Mouse (Mus musculus) Muller cell, postnatal 12 days (primary cell): ENCODE measurements around the gene Gm43518.
A peak's percentile ranks its signal among the peaks of the same experiment; 100 is the strongest.

Experiments
- DNase-seq: peaks from one replicate; pipeline ENCODE4 v3.0.0-alpha.2; 2015; ENCODE audit errors: inconsistent ontology term

The Gm43518 gene

DNA sequence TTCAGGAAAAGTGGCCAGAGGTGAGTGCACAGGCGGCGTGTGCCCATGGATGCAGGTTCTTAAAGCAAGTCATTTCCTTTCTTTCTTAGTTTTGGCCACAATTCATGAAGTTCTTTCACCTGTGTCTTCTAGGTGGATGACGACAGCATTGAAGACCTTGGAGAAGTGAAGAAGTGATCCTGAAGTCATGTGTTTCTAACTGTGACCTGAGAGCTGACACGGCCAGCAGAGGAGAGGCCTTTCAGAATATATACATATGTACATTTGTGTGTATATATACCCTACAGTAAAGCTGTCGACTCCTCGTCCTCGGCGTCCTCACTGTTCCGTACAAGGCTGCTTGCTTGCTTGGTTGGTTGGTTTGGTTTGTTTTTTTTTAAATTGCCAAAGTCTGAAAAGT, at the start of gene Gm43518:
Gm43518 (plus strand) TSS at position 301 of the 400 bp plus-strand sequence.
- DNase-seq: no peak

DNA sequence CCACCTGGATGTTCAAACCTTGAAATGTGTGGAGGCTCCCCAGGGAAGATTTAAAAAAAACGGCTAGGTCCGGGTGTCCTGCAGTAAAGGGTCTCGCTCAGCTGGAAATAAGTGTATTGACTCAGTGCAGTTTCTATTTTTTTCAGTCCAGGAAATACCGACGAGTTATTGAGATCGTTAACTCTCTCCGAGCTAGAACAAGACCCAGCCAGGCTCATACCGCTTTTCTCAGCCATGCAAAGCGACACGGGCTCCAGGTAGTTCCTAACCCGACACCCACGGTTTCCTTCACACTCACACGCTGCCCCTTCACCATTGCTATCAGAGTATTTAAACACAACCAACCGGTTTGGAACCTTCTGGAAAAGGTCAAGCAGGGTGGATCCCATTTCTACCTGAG, 49.2 kb upstream of the Gm43518 start:
- DNase-seq: no peak

DNA sequence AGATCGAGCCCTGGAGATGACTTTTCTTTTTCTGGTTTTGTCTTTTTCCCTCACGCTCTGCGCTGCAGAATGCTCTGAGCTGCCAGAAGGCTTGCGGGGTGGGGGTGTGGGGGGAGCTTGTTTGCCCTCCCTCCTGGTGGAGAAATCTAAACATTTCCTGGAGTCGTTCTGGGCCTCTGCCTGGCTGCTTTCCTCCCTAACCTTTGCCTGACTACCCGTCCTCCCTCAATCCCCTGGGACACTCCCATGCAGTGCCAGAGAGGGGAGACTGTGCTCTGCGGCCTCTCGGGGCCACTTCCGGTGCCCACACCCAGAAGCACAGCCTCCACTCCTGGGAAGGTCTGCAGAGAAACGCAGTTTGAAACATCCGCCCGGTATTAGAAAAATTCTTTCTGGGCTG, 47.3 kb upstream of the Gm43518 start, which contains the start of gene Hcar1:
Hcar1 (minus strand) TSS at position 93 of the 400 bp plus-strand sequence.
- DNase-seq: no peak

DNA sequence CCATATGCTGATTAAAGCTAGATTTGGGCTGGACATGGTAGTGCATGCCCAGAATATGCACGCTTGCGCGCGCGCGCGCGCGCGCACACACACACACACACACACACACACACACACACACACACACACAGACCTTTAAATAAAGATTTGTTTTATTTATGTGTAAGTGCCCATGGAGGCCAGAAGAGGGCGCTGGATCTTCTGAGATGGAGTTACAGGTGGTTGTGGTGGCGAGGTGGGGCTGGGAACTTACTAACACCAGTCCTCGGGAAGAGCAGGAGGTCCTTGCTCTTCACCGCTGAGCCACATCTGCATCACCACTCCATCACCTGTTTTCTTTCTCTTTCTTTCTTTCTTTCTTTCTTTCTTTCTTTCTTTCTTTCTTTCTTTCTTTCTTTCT, 46.4 kb upstream of the Gm43518 start:
- DNase-seq: no peak

DNA sequence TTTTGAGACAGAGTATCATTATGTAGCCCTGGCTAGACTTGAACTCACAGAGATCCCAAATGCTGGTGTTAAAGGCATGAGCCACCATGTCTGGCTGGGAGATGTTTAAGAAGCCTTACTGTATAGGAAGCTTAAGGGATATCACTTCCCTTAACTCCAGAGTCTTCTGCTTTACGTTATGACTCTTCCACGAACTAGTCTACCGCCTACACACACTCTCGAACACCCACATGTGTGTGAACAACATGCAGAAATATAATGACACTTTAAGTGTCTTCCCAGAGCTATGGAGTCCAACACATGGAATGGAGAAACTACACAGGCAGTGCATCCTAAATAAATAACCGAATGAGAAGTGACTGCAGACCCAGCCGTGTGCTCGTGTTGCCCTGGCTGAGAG, 43.3 kb upstream of the Gm43518 start:
- DNase-seq: no peak

DNA sequence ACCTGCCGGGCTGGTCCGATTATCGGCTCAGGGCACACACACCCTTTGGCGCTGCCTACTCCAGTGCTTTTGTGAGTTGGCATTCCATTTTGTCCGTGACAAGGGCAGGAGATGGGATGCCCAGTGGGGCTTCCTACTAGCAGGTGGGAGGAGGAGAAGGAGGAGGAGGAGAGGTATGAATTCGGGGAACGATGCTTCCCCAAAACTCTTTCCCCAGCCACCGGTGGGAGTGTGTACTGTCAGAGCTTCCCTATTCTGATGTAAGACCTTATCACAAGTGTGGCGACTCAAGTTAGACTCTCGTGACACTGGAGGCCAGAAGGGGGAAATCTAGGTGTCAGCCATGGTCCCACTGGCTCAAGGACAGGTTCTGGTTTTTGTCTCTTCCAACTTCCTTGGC, 42.9 kb upstream of the Gm43518 start:
- no peak for DNase-seq

DNA sequence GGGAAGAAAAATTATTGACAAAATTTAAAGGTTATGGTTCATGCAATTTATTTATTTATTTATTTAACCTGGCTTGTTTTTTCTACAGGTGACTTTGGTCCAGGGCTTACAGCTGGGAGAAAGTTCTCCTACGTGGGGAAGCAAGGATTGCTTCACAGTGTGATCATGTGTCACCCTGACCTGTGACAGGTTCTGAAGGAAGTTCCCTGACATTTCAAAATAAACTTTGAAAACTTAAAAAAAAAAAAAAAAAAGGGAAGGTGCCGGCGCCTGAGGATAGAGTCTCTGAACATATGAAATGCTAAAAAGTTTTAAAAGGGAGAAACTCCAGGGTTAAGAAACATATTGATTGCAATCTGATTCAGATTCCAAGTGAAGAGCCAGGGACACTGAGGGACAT, 40.9 kb upstream of the Gm43518 start:
- no peak for DNase-seq

DNA sequence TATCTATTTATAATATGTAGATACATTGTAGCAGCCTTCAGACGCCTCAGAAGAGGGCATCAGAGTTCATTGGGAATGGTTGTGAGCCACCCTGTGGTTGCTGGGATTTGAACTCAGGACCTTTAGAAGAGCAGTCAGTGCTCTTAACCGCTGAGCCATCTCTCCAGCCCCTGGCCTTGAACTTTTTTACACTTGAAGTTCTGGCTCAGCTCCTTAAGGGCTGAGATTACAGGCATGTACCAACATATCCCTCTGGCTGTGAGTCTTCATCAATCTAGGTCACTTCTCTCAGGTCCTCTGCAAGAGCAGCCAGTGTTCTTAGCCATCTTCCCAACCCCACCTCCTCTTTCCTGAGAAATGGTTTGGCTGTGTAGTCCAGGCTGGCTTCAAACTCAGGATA, 36.9 kb upstream of the Gm43518 start:
- DNase-seq: no peak

DNA sequence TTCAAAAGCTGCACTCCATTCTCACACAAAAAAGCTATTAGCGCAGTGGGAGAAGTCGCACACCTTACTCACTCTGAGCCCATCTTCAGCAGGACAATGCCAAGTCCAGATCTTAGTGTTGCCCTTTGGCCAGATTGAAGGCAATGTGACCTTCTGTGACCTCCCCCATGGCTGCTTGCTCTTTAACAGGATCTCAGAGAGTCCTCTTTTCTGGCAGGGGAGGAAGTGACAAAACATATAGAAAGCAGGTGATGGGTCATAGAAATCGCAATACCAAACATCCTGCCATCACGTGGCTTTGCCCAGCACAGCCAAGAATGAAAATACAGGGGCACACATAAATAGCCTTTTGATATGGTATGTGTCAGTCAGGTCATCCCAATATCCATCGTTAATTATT, 36.2 kb upstream of the Gm43518 start:
- DNase-seq: no peak

DNA sequence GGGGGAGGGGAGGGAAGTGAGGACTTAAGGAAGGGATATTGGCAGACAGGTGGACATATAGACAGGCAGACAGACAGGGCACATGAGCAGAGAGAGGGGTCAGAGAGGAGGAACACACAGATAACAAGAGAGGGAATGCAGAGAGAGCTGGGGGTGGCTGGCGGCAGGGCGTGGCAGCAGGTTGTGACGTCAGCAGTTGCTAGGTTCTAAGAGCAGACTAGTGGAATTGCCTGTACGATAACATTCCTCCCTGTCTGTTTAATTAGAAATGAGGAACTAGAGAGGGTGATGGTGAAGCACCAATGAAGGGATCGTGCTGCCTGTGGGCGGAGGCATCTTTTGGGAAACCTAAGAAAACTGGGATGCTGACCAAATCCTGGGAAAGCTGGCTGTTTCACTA, 35.5 kb upstream of the Gm43518 start:
- peak; percentile 11 for DNase-seq

DNA sequence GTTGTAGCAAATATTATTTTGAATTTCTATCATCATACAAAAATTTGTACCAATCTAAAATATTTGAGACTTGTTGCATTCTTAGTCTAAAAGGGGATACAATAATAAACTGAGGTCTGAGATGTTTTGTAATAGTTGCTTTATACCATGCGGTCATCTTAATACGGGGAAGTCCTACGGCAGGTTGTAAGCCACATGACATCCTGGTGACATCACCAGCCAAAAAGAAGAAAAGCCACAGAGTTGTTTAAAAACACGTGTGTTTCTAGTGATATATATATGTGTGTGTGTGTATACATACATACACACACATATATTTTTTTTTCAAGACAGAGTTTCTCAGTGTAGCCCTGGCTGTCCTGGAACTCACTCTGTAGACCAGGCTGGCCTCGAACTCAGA, 33.7 kb upstream of the Gm43518 start:
- DNase-seq: no peak

DNA sequence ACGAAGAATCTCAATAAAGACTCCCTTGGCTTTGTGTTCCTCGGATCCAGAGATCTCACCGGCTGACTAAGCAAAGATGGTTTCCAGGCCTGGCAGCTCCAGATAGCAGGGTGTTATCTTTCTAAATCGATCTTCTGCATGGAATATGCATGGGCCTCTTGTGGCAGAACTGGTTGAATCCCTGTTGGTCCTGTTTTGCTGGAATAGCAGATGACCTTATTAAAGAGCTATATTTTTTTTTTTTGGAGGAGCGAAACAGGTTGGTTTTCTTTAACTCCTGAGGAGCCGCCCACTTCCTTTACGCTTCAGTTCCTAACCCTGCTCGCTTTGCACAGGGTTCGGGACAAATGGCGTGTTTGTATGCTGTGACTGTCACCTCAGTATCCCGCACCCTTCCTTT, 30.8 kb upstream of the Gm43518 start:
- DNase-seq: no peak

DNA sequence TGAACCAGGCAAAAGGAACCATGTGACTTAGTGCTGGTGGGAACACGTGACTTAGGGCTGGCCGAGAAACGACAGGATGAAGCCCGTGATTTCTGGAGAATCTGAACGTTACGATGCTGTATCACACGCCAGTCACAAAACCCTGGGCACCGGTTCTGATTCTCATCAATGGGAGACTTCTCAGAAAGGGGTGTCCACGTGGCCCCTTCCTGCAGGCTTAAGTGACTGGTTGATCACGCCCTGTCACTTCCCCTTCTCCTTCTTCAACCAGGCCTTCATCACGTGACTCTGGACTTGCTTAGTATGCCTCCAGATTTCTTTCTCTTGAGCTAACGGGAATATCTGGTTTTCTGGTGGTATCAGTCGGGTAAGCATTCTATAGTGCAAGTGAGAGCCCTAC, 29.9 kb upstream of the Gm43518 start:
- DNase-seq: no peak

DNA sequence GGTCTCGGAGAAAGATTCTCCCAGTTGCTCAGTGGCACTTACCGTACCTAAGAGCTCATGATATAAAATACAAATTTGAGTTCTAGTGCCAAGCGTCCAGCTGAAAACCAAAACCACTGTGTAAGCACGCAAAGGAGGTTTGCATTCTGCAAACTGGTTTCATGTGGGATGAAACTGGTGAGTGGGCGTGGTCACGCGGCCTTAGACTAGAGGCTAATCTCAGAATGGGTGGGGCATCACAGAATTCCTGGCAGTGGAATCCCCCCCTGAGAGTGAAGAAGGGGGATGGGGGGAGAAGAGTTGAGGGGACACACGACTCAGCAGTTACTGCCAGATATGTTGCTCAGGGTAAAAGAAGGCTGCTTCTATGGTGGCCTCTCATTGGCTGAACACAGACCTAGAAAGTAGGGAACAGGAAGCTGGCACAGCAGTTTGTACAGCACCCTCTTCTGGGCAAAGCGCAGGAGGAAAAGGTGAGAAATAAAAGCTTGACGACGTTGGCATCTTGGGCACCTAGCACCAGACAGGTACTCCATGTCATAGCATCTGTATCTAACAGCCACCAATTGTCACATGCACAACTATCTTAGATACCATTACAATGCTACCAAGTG, 23.1 kb upstream of the Gm43518 start:
- DNase-seq: no peak

DNA sequence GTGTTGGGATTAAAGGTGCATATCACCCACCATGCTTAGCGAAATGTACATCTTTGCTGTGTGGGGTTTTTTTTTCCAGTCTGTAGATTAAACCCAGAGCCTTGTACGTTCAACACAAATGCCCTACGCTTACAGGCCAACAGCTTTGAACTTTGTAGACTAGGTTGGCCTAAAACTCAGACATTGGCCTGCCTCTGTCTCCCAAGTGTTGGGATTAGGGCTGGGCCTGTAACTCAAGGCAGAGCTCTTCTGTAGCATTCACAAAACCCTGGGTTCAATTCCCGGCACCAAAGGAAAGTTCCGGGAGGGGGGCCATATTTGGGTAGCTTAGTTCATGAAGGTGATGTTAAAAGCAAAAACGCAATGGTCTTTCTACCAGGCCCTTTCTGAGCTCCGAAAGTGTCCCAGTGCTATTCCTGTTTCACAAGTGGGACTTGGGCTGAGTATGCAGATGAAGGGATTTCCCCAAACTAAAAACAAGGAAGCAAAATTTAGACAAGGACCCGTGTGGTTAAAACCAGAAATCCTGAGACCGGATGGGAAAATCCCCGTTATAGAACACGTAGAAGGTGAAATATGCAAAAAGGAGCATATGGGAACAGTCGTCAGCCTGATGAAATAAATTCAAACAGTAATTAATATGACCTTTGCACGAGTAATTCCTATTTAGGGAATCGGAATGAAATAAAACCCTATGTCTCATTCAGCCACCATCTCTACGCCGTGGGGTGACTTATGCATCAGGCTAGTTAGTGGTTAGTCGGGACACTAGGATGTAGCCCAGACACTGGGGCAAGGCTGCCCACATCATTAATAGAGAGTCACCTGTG, 20.9 kb upstream of the Gm43518 start:
- DNase-seq: no peak

DNA sequence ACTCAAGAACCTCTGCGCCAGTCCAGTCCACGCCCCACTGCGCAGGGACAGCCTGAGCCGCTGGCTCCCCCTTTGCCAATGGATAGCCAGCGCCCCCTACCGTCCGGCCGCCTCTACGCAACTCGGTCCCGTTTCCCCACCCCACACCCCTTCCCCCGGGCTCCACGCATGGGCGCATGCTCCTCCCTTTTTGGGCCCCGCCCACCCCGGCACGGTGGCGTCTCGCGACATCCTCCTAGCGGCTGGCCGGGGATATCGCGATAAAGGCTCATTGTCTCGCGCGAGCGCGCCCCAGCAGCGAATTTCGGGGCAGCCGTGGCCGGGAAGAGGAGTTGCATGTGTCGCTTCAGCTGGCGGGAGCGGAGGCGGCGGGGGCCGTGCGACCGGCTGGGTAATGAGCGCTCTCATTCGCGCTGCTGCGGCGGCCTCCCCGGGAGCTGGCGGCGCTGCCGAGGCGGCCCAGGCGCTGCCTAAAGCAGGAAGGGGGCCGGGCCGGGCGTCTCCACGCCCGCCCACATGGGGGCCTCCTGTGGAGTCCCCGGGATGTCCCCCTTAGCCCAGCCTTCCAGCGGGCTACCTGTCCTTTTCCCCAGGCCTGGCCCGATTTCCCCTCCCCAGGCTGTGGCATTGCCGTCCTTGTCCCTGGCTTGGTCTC, 20.1 kb upstream of the Gm43518 start, which contains the start of gene Denr:
Denr (plus strand) TSS at position 200 of the 655 bp plus-strand sequence.
- peak; percentile 100 for DNase-seq

DNA sequence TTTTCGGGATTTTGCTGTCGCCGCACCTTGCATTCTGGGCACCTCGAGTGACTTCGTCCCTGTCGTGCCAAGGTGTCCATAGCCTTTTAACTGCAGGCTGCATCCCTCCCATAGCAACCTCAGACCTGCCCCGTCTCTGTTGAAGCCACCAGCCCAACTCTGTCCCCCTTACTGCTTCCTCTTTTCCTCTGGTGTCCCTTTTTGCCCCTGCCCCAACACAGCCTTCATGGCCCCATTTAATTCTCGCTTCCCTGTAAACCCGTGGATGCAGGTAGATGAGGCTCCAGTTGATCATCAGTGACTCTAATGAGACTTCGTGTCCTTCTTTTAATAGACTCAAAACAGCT, 19.6 kb upstream of the Gm43518 start:
- DNase-seq: no peak

DNA sequence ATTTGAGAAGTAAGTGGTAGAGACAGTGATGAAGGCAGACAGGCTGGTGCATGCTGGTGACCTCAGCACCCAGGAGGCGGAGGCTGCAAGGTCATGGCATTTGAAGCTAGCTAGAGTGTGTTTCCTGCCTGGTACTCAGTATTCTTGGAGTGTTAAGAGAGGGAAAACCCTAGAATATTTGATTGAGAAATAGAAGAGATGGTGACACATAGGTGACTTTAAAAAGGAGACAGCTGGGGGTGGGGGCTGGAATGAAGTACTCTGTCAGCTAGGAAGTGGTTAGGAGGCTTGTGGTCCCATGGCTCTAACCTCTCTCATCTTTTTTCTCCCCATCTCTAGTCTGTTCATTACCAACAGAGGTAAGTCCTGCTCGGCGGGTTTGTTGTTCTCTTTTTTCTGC, 12.4 kb upstream of the Gm43518 start:
- no peak for DNase-seq

DNA sequence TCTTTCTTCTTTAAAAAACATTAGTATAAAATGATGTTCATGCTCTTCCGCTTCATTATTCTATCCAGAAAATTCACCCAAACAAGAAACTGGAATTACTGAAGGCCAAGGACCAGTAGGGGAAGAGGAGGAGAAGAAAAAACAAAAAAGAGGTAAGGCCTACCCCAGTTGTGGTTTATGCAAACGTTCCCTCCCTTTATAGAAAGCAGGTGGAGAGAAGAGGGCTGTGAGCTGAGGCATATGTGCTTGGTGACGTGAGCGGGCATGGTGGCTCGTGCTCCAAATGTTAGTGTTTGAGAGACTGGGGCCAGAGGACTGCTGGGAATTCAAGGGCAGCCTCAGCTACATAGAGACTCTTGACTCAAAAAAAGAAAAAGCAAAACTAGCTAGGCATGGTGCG, 5.1 kb upstream of the Gm43518 start:
- DNase-seq: no peak

DNA sequence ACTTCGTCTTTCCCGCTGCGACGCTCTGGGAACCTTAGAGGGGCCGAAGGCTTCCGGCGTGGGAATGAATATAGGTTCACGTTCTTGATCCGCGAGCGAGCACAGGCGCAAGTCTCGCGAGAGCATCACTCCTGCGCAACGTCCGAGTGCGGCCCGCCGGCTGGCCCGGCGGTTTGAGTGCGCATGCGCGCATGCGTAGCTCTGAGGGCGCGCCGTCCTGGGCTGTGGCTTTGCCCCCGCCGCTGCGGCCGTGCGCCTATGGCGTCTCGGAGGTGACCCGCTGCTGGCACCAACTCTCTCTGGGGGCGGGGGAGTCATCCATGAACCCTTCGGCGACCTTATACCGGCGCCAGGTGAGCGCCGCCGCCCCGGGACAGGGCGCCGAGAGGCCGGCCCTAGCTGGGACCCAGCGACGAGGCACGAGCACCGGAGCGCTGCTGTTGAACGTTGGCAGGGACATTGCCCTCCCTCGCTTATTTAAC, 3.3 kb downstream of the Gm43518 start, which contains the start of gene Ccdc62:
Ccdc62 (plus strand) TSS at position 172 of the 482 bp plus-strand sequence.
- DNase-seq: peak; percentile 94

DNA sequence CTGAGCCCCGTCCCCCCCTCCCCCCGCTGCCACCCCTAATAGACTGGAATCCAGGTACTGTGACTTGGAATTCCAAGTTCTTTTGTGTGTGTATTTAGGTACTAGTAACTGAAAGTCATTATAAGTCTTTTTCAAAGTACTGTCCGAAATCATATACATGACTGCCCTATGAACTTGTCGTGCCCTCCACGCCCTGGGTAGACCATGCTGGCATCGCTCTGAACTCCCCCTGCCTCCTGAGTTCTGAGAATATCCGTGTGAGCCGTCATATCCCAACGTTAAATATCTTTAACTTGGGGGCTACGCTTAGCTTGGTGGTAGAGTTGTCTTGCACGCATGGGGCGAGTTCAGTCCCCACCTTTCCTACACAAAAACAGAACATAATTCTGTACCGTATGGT, 3.9 kb downstream of the Gm43518 start:
- DNase-seq: no peak

DNA sequence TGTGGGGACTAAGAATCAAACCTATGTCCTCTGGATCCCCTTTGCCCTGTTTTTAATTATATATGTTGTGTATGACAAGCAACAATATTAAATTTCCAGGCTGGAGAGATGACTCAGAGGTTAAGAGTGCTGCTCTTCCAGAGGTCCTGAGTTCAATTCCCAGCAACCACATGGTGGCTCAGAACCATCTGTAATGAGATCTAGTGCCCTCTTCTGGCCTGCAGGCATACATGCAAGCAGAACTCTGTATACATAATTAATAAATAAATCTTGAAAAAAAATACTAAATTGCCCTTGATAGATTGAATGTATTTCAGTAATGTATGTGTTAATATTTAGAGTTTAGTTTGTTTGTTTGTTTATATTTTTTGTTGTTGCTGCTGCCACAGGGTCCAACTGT, 5.7 kb downstream of the Gm43518 start:
- DNase-seq: no peak

DNA sequence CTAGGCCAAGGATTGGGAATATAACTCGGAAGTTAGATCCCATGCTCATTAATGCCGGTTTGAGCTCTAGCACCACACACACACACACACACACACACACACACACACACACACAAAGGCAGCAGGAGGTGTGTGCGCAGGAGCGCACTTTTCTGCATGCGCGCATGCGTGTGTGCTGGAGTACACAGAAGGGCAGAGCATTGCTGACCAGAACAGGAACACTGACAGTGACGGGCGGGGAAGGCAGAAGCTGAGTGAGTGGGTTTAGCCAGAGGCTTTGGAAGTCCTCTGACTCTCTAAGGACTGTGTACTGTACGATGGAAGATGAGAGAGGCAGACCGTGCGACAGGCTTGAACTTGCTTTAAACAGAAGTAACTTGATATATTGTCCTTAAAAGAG, 6.3 kb downstream of the Gm43518 start:
- DNase-seq: no peak
